Mouse (Mus musculus) MN1 (cell line): ENCODE results near the gene Gm20521.

Experiments used
- DNase-seq: peaks from one replicate; pipeline ENCODE4 v3.0.0-alpha.2; 2016; ENCODE audit warnings: low spot score

Gm20521 gene

GRCm38 (mm10) chr14:54893651-54894181, 10.5 kb downstream of the Gm20521 start:
- peak; percentile 99 for DNase-seq

- DNase-seq: peak; percentile 67
These were observed 11.3 kb downstream of the Gm20521 start for GRCm38 (mm10) chr14:54894296-54895151.

- DNase-seq: no peak
These were observed 14.2 kb downstream of the Gm20521 start for GRCm38 (mm10) chr14:54897445-54897844.

GRCm38 (mm10) chr14:54900383-54900782, 17.1 kb downstream of the Gm20521 start:
- peak; percentile 87 for DNase-seq

- no peak for DNase-seq
These were observed 20.4 kb downstream of the Gm20521 start for GRCm38 (mm10) chr14:54903641-54904040.

- no peak for DNase-seq
These were observed 25.4 kb downstream of the Gm20521 start for GRCm38 (mm10) chr14:54908682-54909081.

- no peak for DNase-seq
These were observed 29.0 kb downstream of the Gm20521 start for GRCm38 (mm10) chr14:54912109-54912850.

- peak; percentile 55 for DNase-seq
These were observed 29.6 kb downstream of the Gm20521 start, which contains the start of gene Slc22a17 for GRCm38 (mm10) chr14:54912886-54913285. Gene Slc22a17 (minus strand): TSS chr14:54913132.

- no peak for DNase-seq
These were observed 30.1 kb downstream of the Gm20521 start for GRCm38 (mm10) chr14:54913343-54913742.

- DNase-seq: no peak
These were observed 36.9 kb downstream of the Gm20521 start for GRCm38 (mm10) chr14:54920076-54920685.

GRCm38 (mm10) chr14:54924641-54925348, 41.6 kb downstream of the Gm20521 start:
- DNase-seq: peak; percentile 86

GRCm38 (mm10) chr14:54925349-54926342, 42.4 kb downstream of the Gm20521 start, which contains the start of gene Efs:
Gene Efs (minus strand): TSS chr14:54926126.
- peak; percentile 59 for DNase-seq

GRCm38 (mm10) chr14:54926401-54927158, 43.3 kb downstream of the Gm20521 start:
- peak; percentile 73 for DNase-seq

GRCm38 (mm10) chr14:54927296-54927695, 44.1 kb downstream of the Gm20521 start:
- DNase-seq: no peak

- no peak for DNase-seq
These were observed 46.6 kb downstream of the Gm20521 start for GRCm38 (mm10) chr14:54929801-54930200.

- DNase-seq: no peak
These were observed 47.2 kb downstream of the Gm20521 start for GRCm38 (mm10) chr14:54930431-54930830.

- peak; percentile 42 for DNase-seq
These were observed 49.5 kb downstream of the Gm20521 start, which contains the start of gene Il25 for GRCm38 (mm10) chr14:54932645-54933150. Gene Il25 (plus strand): TSS chr14:54932695.

- DNase-seq: peak; percentile 43
These were observed 52.9 kb downstream of the Gm20521 start, which contains the start of gene Cmtm5 for GRCm38 (mm10) chr14:54935904-54936830. Gene Cmtm5 (plus strand): TSS chr14:54936261.
